Comparison of ENCODE assay signal across 13 mouse cellular contexts in genomic region chr8:28117997-28118778, GRCm38 (mm10).
DNase-seq lines count a peak whose midpoint lies in the region; ATAC-seq and TF ChIP-seq lines count a peak whose summit lies in the region.
"Had no signal": no experiment of that assay in that cellular context is flagged by ENCODE, and none has a peak within 500 bp of the region (broad histone marks: within the 10 kb centered on the region; RNA-seq: fewer than 3 reads in every experiment).

No protein-coding gene starts in this region.

- ATAC-seq in frontal cortex, adult (ENCODE audit: low TSS enrichment), result peak; percentile 96
- peak; percentile 48 for ATAC-seq in neural tube, embryonic 11.5 days (ENCODE audit: insufficient read depth, low FRiP score, low TSS enrichment)
- ATAC-seq in neural tube, embryonic 15.5 days (ENCODE audit: low FRiP score), result no peak; the same call in 1 of the 2 replicates
- ATAC-seq in hindbrain, embryonic 11.5 days (ENCODE audit: low FRiP score), result peak; percentile 57; the same call in 1 of the 2 replicates
- 0 out of 2 replicates have a peak, but pooled peaks have one; percentile 37 for ATAC-seq in midbrain, embryonic 13.5 days

- no peaks in the 10 kb centered on the region for H3K27me3 ChIP-seq in neural tube, embryonic 11.5 days (ENCODE audit: control insufficient read depth, insufficient read depth, low read length)
- no peaks in the 10 kb centered on the region for H3K27me3 ChIP-seq in neural tube, embryonic 15.5 days (replicated peaks)
- H3K27me3 ChIP-seq in hindbrain, embryonic 11.5 days (ENCODE audit: control insufficient read depth, insufficient read depth, low read length), result no peaks in the 10 kb centered on the region
- H3K27me3 ChIP-seq in midbrain, embryonic 13.5 days, result no peaks in the 10 kb centered on the region
- H3K27me3 ChIP-seq: liver, embryonic 15.5 days had no signal

- DNase-seq in frontal cortex, postnatal 14 days (ENCODE audit: low spot score in 2 of 2), result no peak
- no peak for DNase-seq in neural tube, embryonic 11.5 days (ENCODE audit: low spot score)
- peak; percentile 12 for DNase-seq in hindbrain, embryonic 11.5 days (ENCODE audit: low spot score)
- no peak for DNase-seq in thymus, postnatal 25 days
- DNase-seq in lung, adult 2 months, result no peak
- DNase-seq: cerebellum, postnatal 14 days; heart, adult 2 months; heart, postnatal 14 days; kidney, adult 2 months had no signal

- no peak for TF ChIP-seq CTCF in lung, adult 2 months (IDR thresholded peaks at IDR 0.05; ENCODE audit: insufficient read depth, low read length)

- no peaks in the 10 kb centered on the region for H3K9me3 ChIP-seq in neural tube, embryonic 11.5 days (ENCODE audit: control insufficient read depth, low read length)
- no peaks in the 10 kb centered on the region for H3K9me3 ChIP-seq in neural tube, embryonic 15.5 days (replicated peaks)
- no peaks in the 10 kb centered on the region for H3K9me3 ChIP-seq in hindbrain, embryonic 11.5 days (ENCODE audit: control insufficient read depth, low read length)
- no peaks in the 10 kb centered on the region for H3K9me3 ChIP-seq in midbrain, embryonic 13.5 days
- H3K9me3 ChIP-seq: liver, embryonic 15.5 days had no signal

- WGBS in neural tube, embryonic 11.5 days, result 51% methylated on average over 7 of the region's 7 CpGs
- 19% methylated on average over 7 of the region's 7 CpGs for WGBS in neural tube, embryonic 15.5 days
- WGBS in hindbrain, embryonic 11.5 days, result 64% methylated on average over 7 of the region's 7 CpGs
- 44% methylated on average over 7 of the region's 7 CpGs for WGBS in midbrain, embryonic 13.5 days
- WGBS in lung, adult 2 months, result 68% methylated on average over 7 of the region's 7 CpGs

- no peak overlapping the region for H3K4me3 ChIP-seq in neural tube, embryonic 11.5 days (ENCODE audit: low read depth, low read length)
- no peak overlapping the region for H3K4me3 ChIP-seq in neural tube, embryonic 15.5 days (replicated peaks)
- H3K4me3 ChIP-seq in hindbrain, embryonic 11.5 days (ENCODE audit: low read depth, low read length), result no peak overlapping the region
- no peak overlapping the region for H3K4me3 ChIP-seq in midbrain, embryonic 13.5 days (replicated peaks)
- no peak overlapping the region for H3K4me3 ChIP-seq in lung, adult 2 months (replicated peaks; ENCODE audit: extremely low read depth, low read depth, low read length)
- H3K4me3 ChIP-seq: heart, adult 2 months; liver, embryonic 15.5 days had no signal

- no peaks in the 10 kb centered on the region for H3K4me1 ChIP-seq in neural tube, embryonic 11.5 days (ENCODE audit: control insufficient read depth, insufficient read depth, low read length)
- H3K4me1 ChIP-seq in neural tube, embryonic 15.5 days, result peaks cover 7% of the 10 kb centered on the region; the same call in 1 of the 2 replicates
- no peaks in the 10 kb centered on the region for H3K4me1 ChIP-seq in hindbrain, embryonic 11.5 days (replicated peaks; ENCODE audit: control insufficient read depth, insufficient read depth, low read length)
- peaks cover 11% of the 10 kb centered on the region for H3K4me1 ChIP-seq in midbrain, embryonic 13.5 days (replicated peaks)
- H3K4me1 ChIP-seq in lung, adult 2 months (ENCODE audit: control insufficient read depth, insufficient read depth, low read length), result no peaks in the 10 kb centered on the region
- H3K4me1 ChIP-seq: liver, embryonic 15.5 days had no signal

- no peak for TF ChIP-seq POLR2A in lung, adult 2 months (IDR thresholded peaks at IDR 0.05; ENCODE audit: borderline replicate concordance, extremely low read depth, low read depth, low read length)

- H3K9ac ChIP-seq in neural tube, embryonic 11.5 days (ENCODE audit: low read length), result no peak overlapping the region
- no peak overlapping the region for H3K9ac ChIP-seq in neural tube, embryonic 15.5 days (replicated peaks)
- no peak overlapping the region for H3K9ac ChIP-seq in hindbrain, embryonic 11.5 days (ENCODE audit: low read depth, low read length)
- no peak overlapping the region for H3K9ac ChIP-seq in midbrain, embryonic 13.5 days (replicated peaks)
- H3K9ac ChIP-seq: liver, embryonic 15.5 days had no signal

- no peak overlapping the region for H3K4me2 ChIP-seq in neural tube, embryonic 11.5 days (ENCODE audit: low read depth)
- no peak overlapping the region for H3K4me2 ChIP-seq in neural tube, embryonic 15.5 days
- no peak overlapping the region for H3K4me2 ChIP-seq in hindbrain, embryonic 11.5 days (replicated peaks; ENCODE audit: low read depth, low read length)
- no peak overlapping the region for H3K4me2 ChIP-seq in midbrain, embryonic 13.5 days (replicated peaks)
- H3K4me2 ChIP-seq: liver, embryonic 15.5 days had no signal

- no peak overlapping the region for H3K27ac ChIP-seq in neural tube, embryonic 11.5 days (ENCODE audit: low read depth, low read length)
- no peak overlapping the region for H3K27ac ChIP-seq in neural tube, embryonic 15.5 days (replicated peaks)
- no peak overlapping the region for H3K27ac ChIP-seq in hindbrain, embryonic 11.5 days (ENCODE audit: low read depth, low read length)
- no peak overlapping the region for H3K27ac ChIP-seq in midbrain, embryonic 13.5 days
- H3K27ac ChIP-seq: heart, adult 2 months; liver, embryonic 15.5 days had no signal

- no peaks in the 10 kb centered on the region for H3K36me3 ChIP-seq in neural tube, embryonic 11.5 days (ENCODE audit: control insufficient read depth, insufficient read depth, low read length)
- H3K36me3 ChIP-seq in neural tube, embryonic 15.5 days, result no peaks in the 10 kb centered on the region
- H3K36me3 ChIP-seq in hindbrain, embryonic 11.5 days (ENCODE audit: control insufficient read depth, insufficient read depth, low read length), result no peaks in the 10 kb centered on the region
- H3K36me3 ChIP-seq in midbrain, embryonic 13.5 days, result no peaks in the 10 kb centered on the region
- H3K36me3 ChIP-seq: liver, embryonic 15.5 days had no signal
